Mouse (Mus musculus) CH12.LX (cell line): ENCODE measurements around the gene Sned1. TPM values are rescaled to one million over a fixed set of nuclear protein-coding genes. Genes with fewer than 3 reads are reported as not detected.

Experiments used
- DNase-seq: peaks from one replicate; pipeline ENCODE4 v3.0.0-alpha.2; 2013; ENCODE audit errors: extremely low read depth
- H3K27ac ChIP-seq: 2 replicates; pipeline ENCODE4 v1.5.1; 2012; ENCODE audit warnings: low read depth, mild to moderate bottlenecking, control low read depth, moderate library complexity; ENCODE audit not compliant: insufficient read depth
- H3K27me3 ChIP-seq: replicated peaks from 2 replicates; pipeline ENCODE3; 2012; ENCODE audit warnings: inconsistent platforms
- H3K36me3 ChIP-seq, 2 experiments: replicated peaks in 1 of 2; 2 replicates each; pipeline versions ENCODE3 to v1.6.1; 2012; ENCODE audit warnings: inconsistent platforms in 1 of 2, low read length in 1 of 2, mild to moderate bottlenecking in 1 of 2, mixed read lengths in 1 of 2, moderate library complexity in 1 of 2; ENCODE audit not compliant: control insufficient read depth in 1 of 2, insufficient read depth in 1 of 2
- H3K4me1 ChIP-seq, 2 experiments: 2 replicates each; pipeline ENCODE4 v1.6.1; 2012; ENCODE audit warnings: inconsistent platforms in 1 of 2, moderate library complexity in 1 of 2; ENCODE audit not compliant: insufficient read depth in 2 of 2, control insufficient read depth in 1 of 2
- H3K4me2 ChIP-seq: 2 replicates; pipeline ENCODE4 v1.6.1; 2012; ENCODE audit warnings: low read depth, mild to moderate bottlenecking, control low read depth; ENCODE audit not compliant: poor library complexity, insufficient read depth, severe bottlenecking
- H3K4me3 ChIP-seq, 3 experiments: fragments of 150-350 bp in 1 of 3; sonication (generic) in 1 of 3; replicated peaks in 1 of 3; 2 replicates each; pipeline versions ENCODE3 to v1.5.1; 2011 to 2012; ENCODE audit warnings: low read depth in 2 of 3, low read length in 2 of 3, mild to moderate bottlenecking in 2 of 3, moderate library complexity in 2 of 3, control low read depth in 1 of 3, improper control_type of control experiment in 1 of 3, inconsistent platforms in 1 of 3, mixed read lengths in 1 of 3; ENCODE audit not compliant: poor library complexity in 1 of 3
- H3K79me2 ChIP-seq: replicated peaks from 2 replicates; pipeline ENCODE4 v1.6.1; 2012; ENCODE audit warnings: mild to moderate bottlenecking, moderate library complexity; ENCODE audit not compliant: control insufficient read depth, poor library complexity, insufficient read depth, severe bottlenecking; ENCODE audit errors: extremely low read depth
- H3K9ac ChIP-seq: 2 replicates; pipeline ENCODE4 v1.6.1; 2012; ENCODE audit warnings: low read depth, mild to moderate bottlenecking, control low read depth, moderate library complexity; ENCODE audit not compliant: insufficient read depth
- H3K9me3 ChIP-seq: replicated peaks from 2 replicates; pipeline ENCODE3; 2012; ENCODE audit warnings: low read length, inconsistent platforms, mixed read lengths
- BHLHE40 ChIP-seq: IDR thresholded peaks from 2 replicates; pipeline ENCODE4 v1.6.1; 2011; ENCODE audit warnings: mild to moderate bottlenecking, low read depth, low read length, improper control_type of control experiment
- CHD1 ChIP-seq: IDR thresholded peaks from 2 replicates; pipeline ENCODE4 v1.6.1; 2012; ENCODE audit warnings: low read depth, low read length, improper control_type of control experiment, inconsistent platforms
- CHD2 ChIP-seq: IDR thresholded peaks from 2 replicates; pipeline ENCODE4 v1.6.1; 2011; ENCODE audit warnings: low read length, improper control_type of control experiment
- CTCF ChIP-seq, 2 experiments: IDR thresholded peaks in 1 of 2; conservative IDR thresholded peaks in 1 of 2; 2 replicates each; pipeline ENCODE4 v1.5.1; 2011 to 2012; ENCODE audit warnings: low read depth in 2 of 2, low read length in 2 of 2, improper control_type of control experiment in 1 of 2, inconsistent platforms in 1 of 2, mild to moderate bottlenecking in 1 of 2, moderate library complexity in 1 of 2
- E2F4 ChIP-seq: IDR thresholded peaks from 2 replicates; pipeline ENCODE4 v1.6.1; 2011; ENCODE audit warnings: low read depth, low read length, improper control_type of control experiment; ENCODE audit not compliant: insufficient replicate concordance
- ELF1 ChIP-seq: IDR thresholded peaks from 2 replicates; pipeline ENCODE4 v1.6.1; 2014; ENCODE audit warnings: low read depth, mild to moderate bottlenecking, inconsistent platforms, low read length, improper control_type of control experiment
- EP300 ChIP-seq: IDR thresholded peaks from 2 replicates; pipeline ENCODE4 v1.6.1; 2011; ENCODE audit warnings: low read length, improper control_type of control experiment
- ETS1 ChIP-seq: conservative IDR thresholded peaks from 2 replicates; pipeline ENCODE4 v1.6.1; 2012; ENCODE audit warnings: low read depth, mild to moderate bottlenecking, inconsistent platforms, low read length, improper control_type of control experiment, moderate library complexity
- GABPA ChIP-seq: IDR thresholded peaks from 2 replicates; pipeline ENCODE4 v1.6.1; 2012; ENCODE audit warnings: low read depth, low read length, improper control_type of control experiment, inconsistent platforms; ENCODE audit not compliant: insufficient replicate concordance
- HCFC1 ChIP-seq: IDR thresholded peaks from 2 replicates; pipeline ENCODE4 v1.6.1; 2012; ENCODE audit warnings: low read depth, mild to moderate bottlenecking, inconsistent platforms, low read length, improper control_type of control experiment
- IRF4 ChIP-seq: IDR thresholded peaks from 2 replicates; pipeline ENCODE4 v1.6.1; 2014; ENCODE audit warnings: low read depth, mild to moderate bottlenecking, inconsistent platforms, low read length, improper control_type of control experiment
- JUN ChIP-seq: IDR thresholded peaks from 2 replicates; pipeline ENCODE4 v1.6.1; 2011; ENCODE audit warnings: low read depth, mild to moderate bottlenecking, low read length, improper control_type of control experiment, moderate library complexity; ENCODE audit not compliant: insufficient read depth
- JUND ChIP-seq: conservative IDR thresholded peaks from 2 replicates; pipeline ENCODE4 v1.6.1; 2011; ENCODE audit warnings: low read depth, low read length, improper control_type of control experiment
- KAT2A ChIP-seq: IDR thresholded peaks from 2 replicates; pipeline ENCODE4 v1.6.1; 2012; ENCODE audit warnings: low read length, improper control_type of control experiment, inconsistent platforms; ENCODE audit not compliant: insufficient replicate concordance
- MAFK ChIP-seq: IDR thresholded peaks from 2 replicates; pipeline ENCODE4 v1.6.1; 2011; ENCODE audit warnings: low read length, improper control_type of control experiment; ENCODE audit not compliant: insufficient replicate concordance
- MAX ChIP-seq: IDR thresholded peaks from 2 replicates; pipeline ENCODE4 v1.6.1; 2011; ENCODE audit warnings: low read length, improper control_type of control experiment
- MAZ ChIP-seq: IDR thresholded peaks from 2 replicates; pipeline ENCODE4 v1.6.1; 2012; ENCODE audit warnings: low read depth, mild to moderate bottlenecking, inconsistent platforms, low read length, improper control_type of control experiment, moderate library complexity
- MEF2A ChIP-seq: IDR thresholded peaks from 2 replicates; pipeline ENCODE4 v1.6.1; 2014; ENCODE audit warnings: low read depth, mild to moderate bottlenecking, inconsistent platforms, low read length, improper control_type of control experiment, borderline replicate concordance
- MXI1 ChIP-seq: IDR thresholded peaks from 2 replicates; pipeline ENCODE4 v1.6.1; 2011; ENCODE audit warnings: mild to moderate bottlenecking, low read depth, low read length, improper control_type of control experiment
- MYC ChIP-seq: IDR thresholded peaks from 2 replicates; pipeline ENCODE4 v1.6.1; 2011; ENCODE audit warnings: low read depth, mild to moderate bottlenecking, improper control_type of control experiment, low read length
- NELFE ChIP-seq: IDR thresholded peaks from 2 replicates; pipeline ENCODE4 v1.6.1; 2011; ENCODE audit warnings: low read depth, low read length, improper control_type of control experiment
- NRF1 ChIP-seq: IDR thresholded peaks from 2 replicates; pipeline ENCODE4 v1.6.1; 2014; ENCODE audit warnings: low read depth, mild to moderate bottlenecking, inconsistent platforms, low read length, improper control_type of control experiment, moderate library complexity
- PAX5 ChIP-seq: IDR thresholded peaks from 2 replicates; pipeline ENCODE4 v1.6.1; 2012; ENCODE audit warnings: low read length, inconsistent platforms, mixed read lengths
- POLR2A ChIP-seq: IDR thresholded peaks from 2 replicates; pipeline ENCODE4 v1.6.1; 2011; ENCODE audit warnings: low read depth, mild to moderate bottlenecking, improper control_type of control experiment, low read length
- POLR2AphosphoS2 ChIP-seq: IDR thresholded peaks from 2 replicates; pipeline ENCODE4 v1.6.1; 2011; ENCODE audit warnings: low read depth, low read length, improper control_type of control experiment
- RAD21 ChIP-seq: IDR thresholded peaks from 2 replicates; pipeline ENCODE4 v1.6.1; 2011; ENCODE audit warnings: low read depth, mild to moderate bottlenecking, low read length, improper control_type of control experiment, moderate library complexity
- RCOR1 ChIP-seq: conservative IDR thresholded peaks from 2 replicates; pipeline ENCODE4 v1.6.1; 2012; ENCODE audit warnings: low read depth, mild to moderate bottlenecking, inconsistent platforms, low read length, improper control_type of control experiment
- SIN3A ChIP-seq: IDR thresholded peaks from 2 replicates; pipeline ENCODE4 v1.6.1; 2012; ENCODE audit warnings: low read length, improper control_type of control experiment, inconsistent platforms
- SMC3 ChIP-seq: IDR thresholded peaks from 2 replicates; pipeline ENCODE4 v1.6.1; 2011; ENCODE audit warnings: low read depth, low read length, improper control_type of control experiment
- TBP ChIP-seq: conservative IDR thresholded peaks from 2 replicates; pipeline ENCODE4 v1.6.1; 2011; ENCODE audit warnings: low read depth, low read length, improper control_type of control experiment
- TCF12 ChIP-seq: IDR thresholded peaks from 2 replicates; pipeline ENCODE4 v1.6.1; 2014; ENCODE audit warnings: low read depth, mild to moderate bottlenecking, inconsistent platforms, low read length, improper control_type of control experiment
- UBTF ChIP-seq: IDR thresholded peaks from 2 replicates; pipeline ENCODE4 v1.6.1; 2012; ENCODE audit warnings: low read depth, mild to moderate bottlenecking, inconsistent platforms, low read length, improper control_type of control experiment, moderate library complexity
- USF1 ChIP-seq: IDR thresholded peaks from 2 replicates; pipeline ENCODE4 v1.6.1; 2014; ENCODE audit warnings: low read depth, mild to moderate bottlenecking, inconsistent platforms, low read length, improper control_type of control experiment
- USF2 ChIP-seq: conservative IDR thresholded peaks from 2 replicates; pipeline ENCODE4 v1.6.1; 2011; ENCODE audit warnings: low read depth, low read length, improper control_type of control experiment
- ZC3H11A ChIP-seq: IDR thresholded peaks from 2 replicates; pipeline ENCODE4 v1.6.1; 2012; ENCODE audit warnings: low read depth, mild to moderate bottlenecking, inconsistent platforms, low read length, improper control_type of control experiment
- ZKSCAN1 ChIP-seq: IDR thresholded peaks from 2 replicates; pipeline ENCODE4 v1.6.1; 2012; ENCODE audit warnings: low read depth, inconsistent platforms, low read length, improper control_type of control experiment, borderline replicate concordance
- ZMIZ1 ChIP-seq: IDR thresholded peaks from 2 replicates; pipeline ENCODE4 v1.6.1; 2012; ENCODE audit warnings: low read depth, mild to moderate bottlenecking, inconsistent platforms, low read length, improper control_type of control experiment
- ZNF384 ChIP-seq: IDR thresholded peaks from 2 replicates; pipeline ENCODE4 v1.6.1; 2012; ENCODE audit warnings: low read depth, low read length, improper control_type of control experiment, inconsistent platforms
- dilution Hi-C: fragments of 300-500 bp; cut with MboI; formaldehyde crosslinking; loops from 2 replicates; pipeline ENCODE4 v1.14.3; 2020; ENCODE audit warnings: low sequenced_read_pairs; ENCODE audit not compliant: extremely low pct_unique_long_range_greater_than_20kb, extremely low pct_ligation_motif_present
- in situ Hi-C: fragments of 300-500 bp; cut with MboI; formaldehyde crosslinking; loops from 3 replicates; pipeline ENCODE4 v1.14.3; 2019; ENCODE audit warnings: low sequenced_read_pairs, low pct_ligation_motif_present, low pct_unique_long_range_greater_than_20kb, mixed read lengths
- polyA plus RNA-seq: library from polyadenylated mRNA; unstranded; fragments of >175 nt; gene quantifications from 2 replicates; pipeline ENCODE4 v1.2.1, GENCODE M21; 2012; ENCODE audit warnings: low read depth; ENCODE audit not compliant: insufficient read length
- total RNA-seq, 2 experiments: library from RNA; depleted of rRNA; stranded (reverse); fragments of 300-350 nt in 1 of 2; fragments of >200 nt in 1 of 2; gene quantifications; 2 replicates each; pipeline ENCODE4 v1.2.3; 2012 to 2014

Sned1 gene
- total and polyA plus RNA-seq, 3 experiments, result 0.52 to 1.1 (median 0.59) TPM

DNA sequence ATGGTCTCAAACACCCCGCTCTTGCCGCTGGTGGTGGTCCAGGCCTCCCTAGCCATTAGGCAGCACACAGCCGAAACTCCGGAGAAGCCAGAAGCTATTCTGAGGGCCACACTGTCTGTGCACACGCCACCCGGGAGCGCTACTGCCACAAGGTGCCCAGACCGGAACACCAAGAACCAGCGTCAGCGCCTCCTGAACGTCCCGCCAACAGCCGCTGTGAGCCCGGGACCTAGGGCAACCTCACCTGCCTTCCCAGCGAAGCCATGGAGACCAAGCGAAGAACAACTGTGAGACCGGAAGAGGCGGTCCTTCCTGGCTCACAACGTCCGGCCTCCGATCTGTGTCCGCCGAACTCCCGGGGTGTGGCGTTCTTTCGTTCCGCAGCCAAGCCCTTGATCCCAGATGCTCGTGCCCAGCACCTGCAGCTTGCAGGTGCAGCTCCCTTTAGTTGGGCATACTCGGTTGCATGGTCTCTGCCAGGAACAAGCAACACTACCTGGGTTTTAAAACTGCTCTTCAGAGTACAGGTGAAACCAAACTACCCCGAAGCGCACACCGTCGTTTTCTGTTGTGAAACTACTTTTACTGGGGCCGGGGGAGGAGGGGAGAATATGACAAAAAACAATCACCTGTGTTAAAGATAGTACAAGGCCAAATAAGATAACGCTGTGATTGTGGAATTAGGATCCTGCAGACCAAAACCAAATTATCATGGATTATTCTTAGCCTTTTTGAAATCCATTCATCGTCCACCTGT, 70.1 kb downstream of the Sned1 start, which contains the start of gene Mterf4:
Mterf4 (minus strand) TSS at position 335 of the 757 bp plus-strand sequence.
- dilution Hi-C loops, result no loop called here
- no peak within 1 kb of the TSS for H3K27ac ChIP-seq

DNA sequence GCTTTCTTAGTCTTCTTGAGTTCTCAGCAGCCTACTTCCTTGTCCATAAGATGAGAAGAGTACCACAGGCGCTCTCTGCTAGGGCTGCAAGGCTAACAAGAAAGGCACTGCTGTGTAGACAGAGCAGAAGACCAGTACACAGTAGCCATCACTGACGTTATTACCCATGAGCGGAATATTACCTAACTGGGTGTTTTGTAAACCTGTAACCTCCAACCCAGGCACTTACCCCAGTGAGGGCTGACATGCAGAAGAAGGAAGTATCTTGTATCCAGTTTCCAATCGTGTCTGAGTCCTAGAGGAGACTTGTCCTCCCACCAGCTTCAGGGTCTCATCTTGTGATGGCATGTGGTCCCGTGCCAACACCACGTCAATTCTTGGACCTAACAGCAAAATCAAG, 88.3 kb downstream of the Sned1 start:
- dilution Hi-C loops (no loop called here), in situ Hi-C loops (no loop called here)
- Histone ChIP-seq H3K4me1 (no peaks in the 10 kb centered on the region), H3K27me3 (no peaks in the 10 kb centered on the region), H3K9ac (no peak overlapping the region), H3K79me2 (no peaks in the 10 kb centered on the region), H3K4me2 (no peak overlapping the region), H3K4me3 (no peak overlapping the region), H3K36me3 (peaks cover 79 to 93% of the 10 kb centered on the region in 2 experiments), H3K27ac (no peak overlapping the region), H3K9me3 (no peaks in the 10 kb centered on the region)
- TF ChIP-seq TCF12 (no peak), CTCF (conservative IDR thresholded peaks at IDR 0.05 in 1 of 2, IDR thresholded peaks at IDR 0.05 in 1 of 2; ENCODE audit: low read depth in 2 of 2, low read length in 2 of 2) (no peak), GABPA (no peak), NELFE (no peak)
- no peak for DNase-seq

More for the DNA sequence above, 70.1 kb downstream of the Sned1 start, which contains the start of gene Mterf4:
- Histone ChIP-seq H3K27me3 (no peaks in the 10 kb centered on the region), H3K9ac (peak within 1 kb of the TSS; percentile 87), H3K4me3 (peak within 1 kb of the TSS; percentile 76 to 99 (median 86)), H3K9me3 (no peaks in the 10 kb centered on the region), H3K4me1 (peaks cover 3 to 18% of the 10 kb centered on the region in 2 experiments; a peak in 2 of 4 replicates), H3K79me2 (peaks cover 4% of the 10 kb centered on the region), H3K4me2 (peak within 1 kb of the TSS; percentile 77), H3K36me3 (peaks cover 28 to 61% of the 10 kb centered on the region in 2 experiments)
- peak; percentile 93 for TF ChIP-seq HCFC1
- no peak for TF ChIP-seq CHD1
- no peak; the same call in 1 of the 2 replicates for TF ChIP-seq ZMIZ1
- TF ChIP-seq SIN3A, result peak; percentile 87; the same call in 1 of the 2 replicates
- no peak; the same call in 1 of the 2 replicates for TF ChIP-seq MEF2A
- TF ChIP-seq MYC, result peak; percentile 59; the same call in 1 of the 2 replicates
- peak; percentile 80 for TF ChIP-seq NELFE
- peak; percentile 71; the same call in 1 of the 2 replicates for TF ChIP-seq MXI1
- TF ChIP-seq RAD21, result no peak
- TF ChIP-seq UBTF, result no peak
- no peak for TF ChIP-seq PAX5
- no peak for TF ChIP-seq MAZ
- no peak for TF ChIP-seq CTCF (conservative IDR thresholded peaks at IDR 0.05 in 1 of 2, IDR thresholded peaks at IDR 0.05 in 1 of 2; ENCODE audit: low read depth in 2 of 2, low read length in 2 of 2)
- TF ChIP-seq TCF12, result peak; percentile 87
- TF ChIP-seq KAT2A, result peak; percentile 73; the same call in 1 of the 2 replicates
- peak; percentile 82 for TF ChIP-seq ELF1
- TF ChIP-seq IRF4, result peak; percentile 82
- no peak for TF ChIP-seq RCOR1
- TF ChIP-seq ZNF384, result no peak
- TF ChIP-seq JUN, result no peak
- no peak for TF ChIP-seq ZC3H11A
- TF ChIP-seq BHLHE40, result peak; percentile 95
- no peak for TF ChIP-seq ETS1
- TF ChIP-seq JUND, result no peak
- TF ChIP-seq ZKSCAN1, result no peak
- no peak for TF ChIP-seq USF2
- no peak for TF ChIP-seq MAFK
- TF ChIP-seq USF1, result no peak
- TF ChIP-seq POLR2AphosphoS2, result no peak; the same call in 1 of the 2 replicates
- no peak for TF ChIP-seq EP300
- TF ChIP-seq GABPA, result no peak; the same call in 1 of the 2 replicates
- no peak for TF ChIP-seq E2F4
- TF ChIP-seq CHD2, result no peak
- peak; percentile 82 for TF ChIP-seq POLR2A
- peak; percentile 83 for TF ChIP-seq TBP
- no peak for TF ChIP-seq SMC3
- TF ChIP-seq NRF1, result no peak
- TF ChIP-seq MAX, result peak; percentile 43; the same call in 1 of the 2 replicates
- in situ Hi-C loops, result no loop called here
- DNase-seq, result peak; percentile 86
